Mouse (Mus musculus) 3T3-L1 (cell line): ENCODE results near the gene Apaf1.

Experiments used
- DNase-seq: peaks from one replicate; pipeline ENCODE4 v3.0.0-alpha.2; 2015; ENCODE audit warnings: low read depth, low spot score

Apaf1 gene

GRCm38 (mm10) chr10:91082550-91083392, at the start of gene Apaf1, which contains the start of gene Ikbip:
Gene Apaf1, minus strand, starts transcription at chr10:91082770.
Gene Ikbip, plus strand, starts transcription at chr10:91082940.
- DNase-seq, result peak; percentile 94

DNA sequence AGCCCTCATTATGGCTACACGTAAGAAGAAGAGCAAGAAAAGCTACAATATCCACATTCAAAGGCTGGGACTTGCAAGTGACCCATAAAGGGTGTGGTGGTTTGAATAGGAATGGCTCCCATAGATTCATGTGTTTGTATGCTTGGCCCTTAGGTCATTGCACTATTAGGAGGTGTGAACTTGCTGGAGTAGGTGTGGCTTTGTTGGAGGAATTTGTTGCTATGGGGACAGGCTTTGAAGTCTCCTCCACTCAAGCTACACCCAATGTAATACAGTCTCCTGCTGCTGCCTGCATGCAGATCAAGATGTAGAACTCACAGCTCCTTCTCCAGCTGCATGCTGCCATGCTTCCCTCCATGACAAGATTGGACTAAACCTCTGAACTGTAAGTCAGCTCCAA, 49.0 kb upstream of the Apaf1 start:
- DNase-seq, result no peak

GRCm38 (mm10) chr10:91130792-91131191, 48.2 kb upstream of the Apaf1 start:
- no peak for DNase-seq

- DNase-seq, result peak; percentile 38
These were observed 46.1 kb upstream of the Apaf1 start for GRCm38 (mm10) chr10:91128551-91129160.

DNA sequence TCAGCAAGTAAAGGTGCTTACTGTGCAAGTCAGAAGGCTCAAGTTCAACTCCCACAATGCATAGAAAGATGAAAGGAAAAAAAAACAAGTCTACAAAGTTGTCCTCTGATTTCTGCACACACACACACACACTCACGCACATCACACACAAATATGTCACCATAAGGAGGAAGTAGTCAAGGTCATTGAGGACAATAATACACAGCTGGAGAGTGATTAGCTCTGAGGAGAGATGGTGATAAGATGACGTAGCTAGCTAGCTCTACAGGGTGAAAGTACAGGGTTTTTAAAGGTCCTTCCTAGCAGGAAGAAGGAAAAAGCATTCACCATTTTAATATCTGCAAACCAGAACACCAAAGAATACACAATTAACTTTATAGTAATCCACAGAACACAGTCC, 44.8 kb upstream of the Apaf1 start:
- no peak for DNase-seq

GRCm38 (mm10) chr10:91126618-91127355, 44.2 kb upstream of the Apaf1 start:
- DNase-seq, result no peak

GRCm38 (mm10) chr10:91123828-91124822, 41.6 kb upstream of the Apaf1 start, which contains the start of gene Slc25a3:
Gene Slc25a3, minus strand, starts transcription at chr10:91124059.
- DNase-seq, result peak; percentile 98

- DNase-seq, result peak; percentile 31
These were observed 40.8 kb upstream of the Apaf1 start for GRCm38 (mm10) chr10:91123281-91123827.

DNA sequence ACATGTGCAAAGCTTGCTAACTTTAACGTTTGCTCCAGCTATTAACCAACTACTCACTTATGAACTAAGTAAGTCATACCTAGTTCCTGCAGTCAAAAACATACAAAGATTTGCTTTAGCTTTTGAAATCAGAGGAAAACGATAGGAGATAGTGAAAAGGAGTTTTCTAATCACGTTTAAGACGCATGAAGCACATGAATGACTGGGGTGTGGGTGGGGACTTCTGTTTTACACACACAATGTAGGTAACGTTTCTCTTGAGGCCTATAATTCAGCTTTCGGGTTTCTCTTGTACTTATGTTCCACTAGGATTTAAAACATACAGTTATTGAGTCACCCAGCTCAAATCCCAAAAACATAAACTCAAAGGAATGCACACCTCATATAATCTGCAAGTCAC, 40.1 kb upstream of the Apaf1 start:
- peak; percentile 25 for DNase-seq

DNA sequence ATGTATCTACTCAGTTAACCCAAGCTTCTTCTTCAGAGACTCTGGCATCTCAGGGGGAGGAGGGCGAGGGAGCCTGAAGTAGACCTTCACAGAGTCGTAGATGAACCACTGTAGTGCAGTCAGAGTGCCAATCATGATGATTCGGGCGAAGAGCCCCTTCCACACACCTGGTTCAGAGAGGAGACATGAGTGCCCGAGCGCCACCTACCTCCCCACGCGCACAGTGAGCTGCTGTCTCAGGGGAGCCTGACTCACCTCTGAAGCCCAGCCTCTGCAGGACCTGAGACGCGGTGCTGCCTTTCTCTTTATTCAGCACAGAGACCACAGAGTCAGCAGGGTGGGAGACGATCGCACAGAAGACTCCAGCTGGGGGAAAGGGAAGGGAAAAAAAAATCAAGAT, 34.4 kb upstream of the Apaf1 start:
- no peak for DNase-seq

DNA sequence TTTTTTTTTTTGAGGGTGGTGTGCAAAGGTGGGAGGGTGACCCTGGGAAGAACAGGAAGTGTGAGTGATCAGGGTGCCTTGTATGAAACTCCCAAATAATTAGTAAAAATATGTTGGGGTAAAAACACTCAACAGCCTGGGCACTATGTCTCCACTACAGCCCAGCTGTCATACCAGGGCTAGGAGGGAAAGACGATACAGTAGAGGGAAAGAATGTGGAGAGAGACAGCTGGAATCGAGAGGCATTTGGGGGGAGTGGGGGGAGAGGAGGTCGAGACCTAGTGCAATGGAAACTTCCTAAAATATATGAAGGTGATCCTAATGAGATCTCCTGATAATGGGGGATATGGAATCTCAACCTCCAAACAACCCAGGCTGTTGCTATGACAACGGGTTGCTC, 27.3 kb upstream of the Apaf1 start:
- DNase-seq, result no peak

- no peak for DNase-seq
These were observed 23.4 kb upstream of the Apaf1 start for GRCm38 (mm10) chr10:91105981-91106380.

- no peak for DNase-seq
These were observed 20.4 kb upstream of the Apaf1 start for GRCm38 (mm10) chr10:91102799-91103590.

GRCm38 (mm10) chr10:91101936-91102335, 19.4 kb upstream of the Apaf1 start:
- DNase-seq, result no peak

DNA sequence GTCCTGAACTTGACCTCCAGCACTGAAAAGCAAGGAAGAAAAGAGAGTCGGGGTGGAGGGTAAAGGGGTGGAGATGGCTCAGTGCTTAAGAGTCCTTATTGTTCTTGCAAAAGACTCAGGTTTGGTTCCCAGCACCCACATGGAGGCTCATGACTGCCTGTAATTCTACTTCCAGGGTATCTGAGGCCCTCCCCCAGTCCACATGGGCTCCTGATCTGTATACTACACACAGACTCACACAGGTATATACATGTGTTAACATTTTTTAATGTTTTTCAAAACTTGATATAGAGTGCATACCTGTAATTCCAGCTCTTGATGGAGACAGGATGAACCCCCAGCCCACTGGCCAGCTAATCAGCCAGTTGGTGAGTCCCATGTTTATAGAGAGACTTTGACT, 17.5 kb upstream of the Apaf1 start:
- no peak for DNase-seq

- DNase-seq, result no peak
These were observed 15.5 kb upstream of the Apaf1 start for GRCm38 (mm10) chr10:91098056-91098455.

- DNase-seq, result peak; percentile 71
These were observed 11.9 kb upstream of the Apaf1 start for GRCm38 (mm10) chr10:91094251-91095104.

DNA sequence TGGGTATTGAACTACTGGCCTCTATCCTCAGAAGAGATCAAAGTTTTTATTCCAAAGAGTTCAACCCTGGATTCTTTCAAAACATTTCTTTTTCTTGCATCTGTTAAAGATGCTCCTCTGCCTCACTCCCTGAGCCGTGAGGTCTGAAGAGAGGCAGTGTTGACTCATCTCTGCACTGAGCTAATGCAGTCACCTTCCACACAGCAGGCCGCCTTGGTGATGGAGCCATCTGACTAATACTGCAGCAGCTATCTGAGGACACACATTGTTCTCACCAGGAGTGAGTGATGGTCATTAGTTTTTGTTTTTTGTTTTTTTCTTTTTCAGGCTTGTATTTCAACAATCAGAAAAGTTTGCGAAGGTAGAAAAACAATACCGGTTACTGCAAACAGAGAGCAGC, 10.2 kb upstream of the Apaf1 start:
- peak; percentile 72 for DNase-seq

- DNase-seq, result peak; percentile 66
These were observed 890 bp upstream of the Apaf1 start for GRCm38 (mm10) chr10:91083393-91083927.
